Mouse (Mus musculus): ENCODE measurements at regions not wholly inside any gene's neighbourhood (a gene's known extent, or its start where the extent isn't known, plus 50 kb on each side); places are given as distances from the start of the nearest gene placed in this dataset.

DNA sequence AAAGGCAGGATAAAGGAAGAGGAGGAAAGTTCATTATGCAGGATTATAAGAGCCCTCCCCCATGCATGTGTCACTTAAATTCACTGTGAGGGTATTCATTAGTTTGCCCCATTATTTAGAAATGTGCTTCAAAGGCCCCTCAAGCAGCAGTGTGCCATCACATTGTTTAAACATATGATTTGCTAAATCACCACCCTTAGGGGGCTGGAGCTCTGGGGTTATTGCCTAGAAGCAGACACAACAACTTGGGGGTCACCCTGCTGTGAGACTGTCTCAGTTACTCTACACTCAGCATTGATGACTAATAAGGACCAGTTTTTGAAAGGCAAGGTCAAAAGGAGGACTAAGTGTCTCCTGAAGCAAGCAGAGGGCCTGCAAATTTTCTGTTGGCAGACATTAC lies 285.4 kb upstream of the Plxna2 start:
- H3K27ac ChIP-seq (ENCODE audit: low read length) = no peak overlapping the region
- H3K27me3 ChIP-seq (ENCODE audit: control insufficient read depth, insufficient read depth, low read depth, low read length) = no peaks in the 10 kb centered on the region
- no peak for ATAC-seq (ENCODE audit: low read depth)
- H3K36me3 ChIP-seq (ENCODE audit: control insufficient read depth, insufficient read depth, low read length) = no peaks in the 10 kb centered on the region
- no peak overlapping the region for H3K4me3 ChIP-seq (ENCODE audit: low read length)
- H3K9ac ChIP-seq (ENCODE audit: low read length) = no peak overlapping the region
- no peaks in the 10 kb centered on the region for H3K9me3 ChIP-seq (ENCODE audit: control insufficient read depth, low read length)
- H3K4me1 ChIP-seq (replicated peaks; ENCODE audit: control insufficient read depth, insufficient read depth, low read length) = peaks cover 5% of the 10 kb centered on the region; the same call in 1 of the 2 replicates
- H3K4me2 ChIP-seq (ENCODE audit: low read depth, low read length) = no peak overlapping the region

DNA sequence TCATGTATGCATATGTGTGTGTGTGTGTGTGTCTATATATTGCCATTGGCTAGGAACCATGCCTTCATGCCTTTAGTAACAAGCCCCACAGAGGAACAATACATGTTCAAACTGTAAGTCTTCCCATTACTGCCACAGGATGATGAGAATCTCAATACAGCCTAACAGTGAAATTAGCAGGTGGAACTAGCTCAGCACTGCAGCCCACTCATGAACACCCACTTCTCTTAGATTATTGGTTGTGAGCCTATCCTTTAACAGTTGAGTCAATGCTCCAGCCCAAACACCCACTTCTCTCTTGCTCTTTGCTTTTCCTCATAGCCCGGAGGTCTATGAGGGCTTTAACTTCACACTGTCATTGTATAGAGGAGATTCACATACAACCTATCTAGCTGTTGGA lies 287.5 kb upstream of the Plxna2 start:
- no peak for ATAC-seq (ENCODE audit: low read depth)
- H3K4me3 ChIP-seq (ENCODE audit: low read length) = no peak overlapping the region
- no peaks in the 10 kb centered on the region for H3K27me3 ChIP-seq (ENCODE audit: control insufficient read depth, insufficient read depth, low read depth, low read length)
- no peaks in the 10 kb centered on the region for H3K9me3 ChIP-seq (ENCODE audit: control insufficient read depth, low read length)
- no peak overlapping the region for H3K27ac ChIP-seq (ENCODE audit: low read length)
- no peaks in the 10 kb centered on the region for H3K36me3 ChIP-seq (ENCODE audit: control insufficient read depth, insufficient read depth, low read length)
- WGBS = 100% methylated on average over 1 of the region's 1 CpGs
- no peak overlapping the region for H3K9ac ChIP-seq (ENCODE audit: low read length)
- no peak overlapping the region for H3K4me2 ChIP-seq (ENCODE audit: low read depth, low read length)
- H3K4me1 ChIP-seq (replicated peaks; ENCODE audit: control insufficient read depth, insufficient read depth, low read length) = no peaks in the 10 kb centered on the region

DNA sequence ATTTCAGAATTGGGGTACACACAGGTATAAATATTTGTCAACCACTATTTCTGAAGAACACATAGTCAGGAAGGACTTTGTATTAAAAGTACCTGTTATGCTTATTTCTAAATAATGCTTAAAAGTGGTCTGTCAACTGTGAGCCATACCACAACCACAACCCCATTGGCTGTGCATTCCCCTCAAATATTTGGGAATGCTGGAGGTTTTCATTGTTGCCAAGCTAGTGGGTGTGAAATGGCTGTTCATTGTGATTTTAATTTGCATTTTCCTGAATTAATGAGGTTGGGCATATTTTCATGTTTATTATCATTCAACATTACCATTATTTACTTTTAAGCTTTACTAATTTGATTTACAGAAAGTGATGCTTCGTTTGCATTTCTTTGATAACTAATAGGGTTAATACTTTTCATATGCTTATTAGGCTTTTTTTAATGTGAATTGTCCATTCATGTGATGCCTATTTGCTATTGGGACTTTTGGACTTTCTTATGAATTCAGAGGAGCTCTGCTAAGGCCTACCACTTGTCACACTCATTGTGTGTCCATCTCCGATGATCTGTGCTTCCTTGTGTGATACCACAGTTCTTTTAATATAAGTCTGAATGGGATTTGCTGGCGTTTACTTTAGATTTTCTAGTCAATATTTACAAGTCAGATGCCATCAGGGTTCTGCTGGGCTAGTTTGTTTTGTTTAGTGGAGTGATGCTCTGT lies 297.5 kb upstream of the Plxna2 start:
- whole genome bisulfite sequencing = 58% methylated on average over 3 of the region's 3 CpGs
- no peak for ATAC-seq (ENCODE audit: low read depth)

DNA sequence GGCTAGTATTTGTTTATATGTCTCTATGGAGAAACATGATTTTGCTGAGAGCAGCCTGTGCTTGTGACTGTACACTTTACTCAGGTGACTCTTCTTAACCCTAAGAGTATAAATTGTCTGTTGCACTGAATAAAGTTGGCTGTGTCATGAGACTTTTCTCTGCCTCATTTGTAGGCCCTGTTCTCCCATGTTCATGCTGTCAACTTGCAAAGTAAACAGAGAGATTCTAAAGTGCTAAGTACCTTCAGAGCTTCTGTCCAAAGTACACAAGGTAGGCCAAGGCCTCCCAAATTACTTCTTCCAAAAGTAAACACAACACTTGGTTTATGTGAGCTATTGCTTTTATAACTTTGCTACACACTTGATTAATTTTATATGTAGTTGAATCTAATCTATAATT lies 299.7 kb upstream of the Plxna2 start:
- no peaks in the 10 kb centered on the region for H3K4me1 ChIP-seq (replicated peaks; ENCODE audit: control insufficient read depth, insufficient read depth, low read length)
- H3K27ac ChIP-seq (ENCODE audit: low read length) = no peak overlapping the region
- H3K4me2 ChIP-seq (ENCODE audit: low read depth, low read length) = no peak overlapping the region
- no peaks in the 10 kb centered on the region for H3K36me3 ChIP-seq (ENCODE audit: control insufficient read depth, insufficient read depth, low read length)
- H3K27me3 ChIP-seq (ENCODE audit: control insufficient read depth, insufficient read depth, low read depth, low read length) = no peaks in the 10 kb centered on the region
- no peaks in the 10 kb centered on the region for H3K9me3 ChIP-seq (ENCODE audit: control insufficient read depth, low read length)
- H3K9ac ChIP-seq (ENCODE audit: low read length) = no peak overlapping the region
- no peak overlapping the region for H3K4me3 ChIP-seq (ENCODE audit: low read length)
- ATAC-seq (ENCODE audit: low read depth) = no peak

More for the DNA sequence above, 297.5 kb upstream of the Plxna2 start:
- Histone ChIP-seq H3K4me2 (ENCODE audit: low read depth, low read length) (no peak overlapping the region), H3K27me3 (ENCODE audit: control insufficient read depth, insufficient read depth, low read depth, low read length) (no peaks in the 10 kb centered on the region), H3K9ac (ENCODE audit: low read length) (no peak overlapping the region), H3K4me1 (replicated peaks; ENCODE audit: control insufficient read depth, insufficient read depth, low read length) (no peaks in the 10 kb centered on the region), H3K9me3 (ENCODE audit: control insufficient read depth, low read length) (no peaks in the 10 kb centered on the region), H3K4me3 (ENCODE audit: low read length) (no peak overlapping the region), H3K27ac (ENCODE audit: low read length) (no peak overlapping the region), H3K36me3 (ENCODE audit: control insufficient read depth, insufficient read depth, low read length) (no peaks in the 10 kb centered on the region)

DNA sequence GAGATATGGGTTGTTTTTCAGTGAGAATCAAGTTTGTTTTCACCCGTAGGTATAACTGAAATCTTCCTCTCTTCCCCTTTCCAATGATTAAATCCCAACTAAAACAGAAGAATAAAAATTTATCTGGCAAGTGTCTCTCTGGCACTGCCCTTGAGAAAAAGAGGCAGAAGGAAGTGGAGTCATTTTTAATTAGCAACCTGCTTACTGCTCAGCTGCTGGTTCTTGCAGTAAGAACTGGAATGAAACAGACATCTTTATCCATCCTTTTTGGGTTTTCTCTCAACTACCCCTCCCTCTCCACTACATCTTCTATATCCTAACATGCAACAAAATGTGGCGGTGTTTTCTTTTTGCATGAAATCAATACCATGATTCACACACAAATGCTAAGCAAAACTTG lies 302.4 kb upstream of the Plxna2 start:
- Histone ChIP-seq H3K4me3 (ENCODE audit: low read length) (no peak overlapping the region), H3K9me3 (ENCODE audit: control insufficient read depth, low read length) (no peaks in the 10 kb centered on the region), H3K27ac (ENCODE audit: low read length) (no peak overlapping the region), H3K4me2 (ENCODE audit: low read depth, low read length) (no peak overlapping the region), H3K36me3 (ENCODE audit: control insufficient read depth, insufficient read depth, low read length) (no peaks in the 10 kb centered on the region), H3K9ac (ENCODE audit: low read length) (no peak overlapping the region), H3K27me3 (ENCODE audit: control insufficient read depth, insufficient read depth, low read depth, low read length) (no peaks in the 10 kb centered on the region), H3K4me1 (replicated peaks; ENCODE audit: control insufficient read depth, insufficient read depth, low read length) (no peaks in the 10 kb centered on the region)
- ATAC-seq (ENCODE audit: low read depth) = no peak
- 74% methylated on average over 2 of the region's 2 CpGs for WGBS

DNA sequence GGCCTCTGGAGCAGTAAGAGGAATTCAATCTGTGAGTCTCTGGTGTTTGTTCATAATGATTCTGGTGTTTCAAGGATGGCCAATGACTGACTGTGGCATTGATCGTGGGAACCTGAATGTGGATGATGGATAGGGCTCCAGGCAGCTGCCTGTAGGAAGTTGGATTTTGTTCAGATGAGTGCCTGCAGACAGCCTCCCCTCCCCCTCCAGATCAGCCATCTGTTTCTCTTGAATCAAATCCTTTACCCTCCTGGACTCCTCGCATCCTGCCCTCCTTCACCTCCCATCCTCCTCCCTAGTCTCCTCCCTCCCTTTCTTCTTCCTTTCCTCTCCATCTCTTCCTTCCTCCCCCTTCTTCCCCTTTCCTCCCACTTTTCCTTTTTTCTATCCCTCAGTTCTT lies 307.6 kb upstream of the Plxna2 start:
- no peaks in the 10 kb centered on the region for H3K27me3 ChIP-seq (ENCODE audit: control insufficient read depth, insufficient read depth, low read depth, low read length)
- H3K9ac ChIP-seq (ENCODE audit: low read length) = no peak overlapping the region
- 18% methylated on average over 2 of the region's 2 CpGs for WGBS
- no peaks in the 10 kb centered on the region for H3K4me1 ChIP-seq (replicated peaks; ENCODE audit: control insufficient read depth, insufficient read depth, low read length)
- no peak overlapping the region for H3K27ac ChIP-seq (ENCODE audit: low read length)
- H3K9me3 ChIP-seq (ENCODE audit: control insufficient read depth, low read length) = no peaks in the 10 kb centered on the region
- no peaks in the 10 kb centered on the region for H3K36me3 ChIP-seq (ENCODE audit: control insufficient read depth, insufficient read depth, low read length)
- ATAC-seq (ENCODE audit: low read depth) = peak; percentile 28; the same call in 1 of the 2 replicates
- H3K4me2 ChIP-seq (ENCODE audit: low read depth, low read length) = no peak overlapping the region
- no peak overlapping the region for H3K4me3 ChIP-seq (ENCODE audit: low read length)

DNA sequence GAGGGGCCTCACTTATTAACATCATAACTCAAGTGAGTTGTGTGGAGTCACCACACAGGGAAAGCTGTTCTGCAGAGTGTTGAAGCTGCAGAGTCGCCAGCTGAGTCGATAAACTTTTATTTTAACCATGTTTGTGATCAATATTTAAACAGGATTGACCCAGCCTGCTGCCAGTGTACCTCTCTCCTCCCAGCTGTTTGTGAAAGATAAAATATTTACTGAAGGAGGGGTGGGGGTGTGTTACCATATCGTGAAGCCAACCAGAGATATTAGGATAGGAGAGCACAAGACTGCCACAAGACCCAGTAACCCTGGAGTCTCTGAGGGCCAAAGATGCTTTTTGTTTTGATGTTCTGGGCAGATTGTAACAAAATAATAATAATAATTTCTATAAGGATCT lies 309.4 kb upstream of the Plxna2 start:
- Histone ChIP-seq H3K4me2 (ENCODE audit: low read depth, low read length) (no peak overlapping the region), H3K36me3 (ENCODE audit: control insufficient read depth, insufficient read depth, low read length) (no peaks in the 10 kb centered on the region), H3K27ac (ENCODE audit: low read length) (no peak overlapping the region), H3K9me3 (ENCODE audit: control insufficient read depth, low read length) (no peaks in the 10 kb centered on the region), H3K4me1 (replicated peaks; ENCODE audit: control insufficient read depth, insufficient read depth, low read length) (no peaks in the 10 kb centered on the region), H3K27me3 (ENCODE audit: control insufficient read depth, insufficient read depth, low read depth, low read length) (no peaks in the 10 kb centered on the region), H3K9ac (ENCODE audit: low read length) (no peak overlapping the region), H3K4me3 (ENCODE audit: low read length) (no peak overlapping the region)
- WGBS = 54% methylated on average over 3 of the region's 3 CpGs
- ATAC-seq (ENCODE audit: low read depth) = no peak

DNA sequence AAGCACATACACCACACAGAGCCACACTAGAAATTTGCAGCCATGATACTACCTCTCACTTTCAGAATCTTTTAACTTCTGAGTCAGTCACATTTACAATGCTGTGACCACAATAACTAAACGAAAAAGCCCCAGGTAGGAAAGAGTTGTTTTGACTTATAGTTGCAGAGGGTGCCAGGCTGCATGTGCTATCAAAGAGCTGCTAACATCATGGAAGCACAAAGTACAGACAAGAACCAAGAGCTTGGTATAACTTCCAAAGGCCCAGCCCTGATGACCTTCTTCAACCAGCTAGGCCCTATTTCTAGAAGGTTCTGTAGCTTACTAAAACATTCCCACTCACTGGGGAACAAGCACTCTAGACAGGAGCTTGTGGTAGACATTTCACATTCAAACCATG lies 314.1 kb upstream of the Plxna2 start:
- no peak overlapping the region for H3K4me3 ChIP-seq (ENCODE audit: low read length)
- 67% methylated on average over 1 of the region's 1 CpGs for WGBS
- H3K9ac ChIP-seq (ENCODE audit: low read length) = no peak overlapping the region
- no peak overlapping the region for H3K4me2 ChIP-seq (ENCODE audit: low read depth, low read length)
- no peaks in the 10 kb centered on the region for H3K36me3 ChIP-seq (ENCODE audit: control insufficient read depth, insufficient read depth, low read length)
- no peaks in the 10 kb centered on the region for H3K27me3 ChIP-seq (ENCODE audit: control insufficient read depth, insufficient read depth, low read depth, low read length)
- no peak for ATAC-seq (ENCODE audit: low read depth)
- H3K4me1 ChIP-seq (replicated peaks; ENCODE audit: control insufficient read depth, insufficient read depth, low read length) = no peaks in the 10 kb centered on the region
- no peaks in the 10 kb centered on the region for H3K9me3 ChIP-seq (ENCODE audit: control insufficient read depth, low read length)
- H3K27ac ChIP-seq (ENCODE audit: low read length) = no peak overlapping the region

DNA sequence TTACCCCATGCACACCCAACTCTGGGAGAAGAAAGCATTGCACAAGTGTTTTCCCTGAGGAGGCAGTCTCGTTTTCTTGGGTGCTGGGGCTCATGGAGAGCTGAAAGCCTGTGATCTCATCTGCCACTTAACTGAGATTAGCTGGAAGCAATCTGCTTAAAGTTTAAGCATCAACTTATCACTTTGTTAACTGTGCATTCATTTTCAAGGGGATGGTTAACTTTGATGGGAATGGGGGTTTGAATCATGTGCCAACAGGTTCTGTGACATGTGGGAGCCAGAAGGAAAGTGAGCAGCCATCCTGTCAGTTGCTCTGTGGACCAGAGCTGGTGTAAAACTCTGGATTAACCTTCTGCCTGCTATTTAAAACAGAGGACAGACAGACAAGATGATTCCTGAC lies 315.2 kb upstream of the Plxna2 start:
- Histone ChIP-seq H3K4me3 (ENCODE audit: low read length) (no peak overlapping the region), H3K9ac (ENCODE audit: low read length) (no peak overlapping the region), H3K27me3 (ENCODE audit: control insufficient read depth, insufficient read depth, low read depth, low read length) (no peaks in the 10 kb centered on the region), H3K4me1 (replicated peaks; ENCODE audit: control insufficient read depth, insufficient read depth, low read length) (no peaks in the 10 kb centered on the region), H3K4me2 (ENCODE audit: low read depth, low read length) (no peak overlapping the region), H3K9me3 (ENCODE audit: control insufficient read depth, low read length) (no peaks in the 10 kb centered on the region), H3K36me3 (ENCODE audit: control insufficient read depth, insufficient read depth, low read length) (no peaks in the 10 kb centered on the region), H3K27ac (ENCODE audit: low read length) (no peak overlapping the region)
- WGBS = 15% methylated on average over 1 of the region's 1 CpGs
- no peak for ATAC-seq (ENCODE audit: low read depth)

DNA sequence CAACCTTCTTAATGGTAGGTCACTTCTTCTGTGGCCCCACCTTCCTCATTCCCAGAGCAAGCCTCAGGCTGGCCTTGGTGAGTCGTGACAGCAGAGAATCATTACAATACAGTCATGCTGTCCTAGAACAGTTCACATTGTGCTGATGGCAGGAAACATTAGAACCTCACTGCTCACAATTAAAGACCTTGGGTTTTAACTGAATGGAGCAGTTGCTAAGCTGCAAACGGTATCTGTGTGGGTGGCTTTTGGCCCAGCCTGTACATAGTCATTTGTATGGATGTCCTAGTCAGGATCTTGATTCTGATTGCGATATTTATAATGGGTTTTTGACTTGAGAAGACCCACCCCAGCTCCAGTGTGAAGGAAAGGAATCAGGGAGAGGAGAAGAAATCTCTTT lies 336.1 kb upstream of the Plxna2 start:
- no peaks in the 10 kb centered on the region for H3K9me3 ChIP-seq (ENCODE audit: control insufficient read depth, low read length)
- WGBS = 66% methylated on average over 3 of the region's 3 CpGs
- H3K4me1 ChIP-seq (replicated peaks; ENCODE audit: control insufficient read depth, insufficient read depth, low read length) = no peaks in the 10 kb centered on the region
- H3K4me2 ChIP-seq (ENCODE audit: low read depth, low read length) = no peak overlapping the region
- no peaks in the 10 kb centered on the region for H3K36me3 ChIP-seq (ENCODE audit: control insufficient read depth, insufficient read depth, low read length)
- H3K4me3 ChIP-seq (ENCODE audit: low read length) = no peak overlapping the region
- H3K27ac ChIP-seq (ENCODE audit: low read length) = no peak overlapping the region
- ATAC-seq (ENCODE audit: low read depth) = no peak
- H3K27me3 ChIP-seq (ENCODE audit: control insufficient read depth, insufficient read depth, low read depth, low read length) = no peaks in the 10 kb centered on the region
- no peak overlapping the region for H3K9ac ChIP-seq (ENCODE audit: low read length)
